Mouse (Mus musculus) midbrain, postnatal 0 days (tissue): ENCODE data around the gene Smurf1. TPM values are rescaled to one million over a fixed set of nuclear protein-coding genes. Genes with fewer than 3 reads are reported as not detected.

ENCODE experiments used
- ATAC-seq: fragments of 200-750 bp; cut with Nextera tagmentation; 2 replicates; pipeline ENCODE4 v1.8.0; 2017; ENCODE audit warnings: moderate number of reproducible peaks, mild to moderate bottlenecking, moderate TSS enrichment, moderate library complexity; ENCODE audit not compliant: low FRiP score
- DNase-seq: peaks from one replicate; pipeline ENCODE4 v3.0.0-alpha.2; 2015; ENCODE audit warnings: low spot score
- H3K27ac ChIP-seq: fragments of 300-500 bp; sonication (generic); 2 replicates; pipeline ENCODE4 v1.5.1; 2014; ENCODE audit warnings: low read depth, mild to moderate bottlenecking, low read length, mixed read lengths
- H3K27me3 ChIP-seq: fragments of 300-500 bp; sonication (generic); 2 replicates; pipeline ENCODE4 v1.6.1; 2014; ENCODE audit warnings: low read length, control low read depth, mixed read lengths; ENCODE audit not compliant: insufficient read depth
- H3K36me3 ChIP-seq: fragments of 300-500 bp; sonication (generic); 2 replicates; pipeline ENCODE4 v1.6.1; 2014; ENCODE audit warnings: low read length, control low read depth, mixed read lengths; ENCODE audit not compliant: insufficient read depth
- H3K4me1 ChIP-seq: fragments of 300-500 bp; sonication (generic); 2 replicates; pipeline ENCODE4 v1.6.1; 2014; ENCODE audit warnings: mild to moderate bottlenecking, control low read depth, antibody characterized with exemption, low read length, mixed read lengths; ENCODE audit not compliant: insufficient read depth
- H3K4me2 ChIP-seq: fragments of 300-500 bp; sonication (generic); 2 replicates; pipeline ENCODE4 v1.6.1; 2014; ENCODE audit warnings: low read depth, mild to moderate bottlenecking, low read length, mixed read lengths; ENCODE audit not compliant: poor library complexity, severe bottlenecking
- H3K4me3 ChIP-seq: fragments of 300-500 bp; sonication (generic); 2 replicates; pipeline ENCODE4 v1.5.1; 2014; ENCODE audit warnings: low read depth, mild to moderate bottlenecking, low read length, moderate library complexity
- H3K9ac ChIP-seq: fragments of 300-500 bp; sonication (generic); replicated peaks from 2 replicates; pipeline ENCODE4 v1.6.1; 2014; ENCODE audit warnings: mild to moderate bottlenecking, low read length, moderate library complexity, mixed read lengths; ENCODE audit not compliant: poor library complexity, severe bottlenecking
- H3K9me3 ChIP-seq: fragments of 300-500 bp; sonication (generic); 2 replicates; pipeline ENCODE4 v1.6.1; 2016; ENCODE audit warnings: low read length, control low read depth
- CTCF ChIP-seq: IDR thresholded peaks from 2 replicates; pipeline ENCODE4 v1.5.1; 2016; ENCODE audit warnings: antibody characterized with exemption, mild to moderate bottlenecking
- WGBS: fragments of 180-500 bp; shearing (Covaris S2); extraction: QIAGEN DNeasy Blood & Tissue Kit; methylation state at CpG from one replicate; pipeline ENCODE4 v1.1.7; 2014; 5-methylcytosine and 5-hydroxymethylcytosine counted together
- polyA plus RNA-seq: library from polyadenylated mRNA; unstranded; fragments of >200 nt; fragmentation: Nextera tagmentation; extraction: Ambion mirVana; gene quantifications from 2 replicates; pipeline ENCODE4 v1.2.1, GENCODE M21; 2015
- total RNA-seq: library from RNA; depleted of rRNA; stranded (reverse); fragments of >200 nt; gene quantifications from 2 replicates; pipeline ENCODE4 v1.2.3, GENCODE M21; 2014

Smurf1 gene
- total and polyA plus RNA-seq, 2 experiments from 2014 or later = 28.0 to 63.0 TPM

DNA sequence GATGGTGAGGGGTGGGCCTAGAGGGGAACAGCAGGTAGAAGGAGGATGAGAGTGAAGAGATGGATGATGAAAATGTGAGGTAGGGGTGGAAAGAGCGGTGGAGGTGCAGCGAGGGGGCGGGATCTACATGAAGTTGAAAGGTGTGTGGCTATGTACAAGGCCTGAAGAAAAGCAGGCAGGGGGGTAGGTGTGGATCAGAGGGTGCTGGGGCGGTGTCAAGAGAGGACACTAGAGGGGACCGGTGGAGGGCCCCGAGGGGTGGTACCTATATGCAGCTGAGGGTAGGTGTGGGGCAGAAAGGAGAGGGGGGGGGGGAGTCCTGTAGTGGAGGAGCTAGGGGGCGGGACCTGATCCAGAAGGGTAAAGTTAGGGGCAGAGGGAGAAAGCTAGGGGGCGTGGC lies 1.2 kb downstream of the Smurf1 start:
- DNase-seq (no peak), ATAC-seq (peak; percentile 53)
- TF ChIP-seq CTCF = no peak
- Histone ChIP-seq H3K9ac (peak overlapping the region; percentile 98; the same call in 1 of the 2 replicates), H3K4me2 (peak overlapping the region; percentile 67), H3K27ac (peak overlapping the region; percentile 86; the same call in 1 of the 2 replicates), H3K4me1 (peaks cover 20% of the 10 kb centered on the region), H3K9me3 (no peaks in the 10 kb centered on the region), H3K4me3 (peak overlapping the region; percentile 94), H3K36me3 (no peaks in the 10 kb centered on the region), H3K27me3 (no peaks in the 10 kb centered on the region)
- WGBS = 30% methylated on average over 8 of the region's 8 CpGs

DNA sequence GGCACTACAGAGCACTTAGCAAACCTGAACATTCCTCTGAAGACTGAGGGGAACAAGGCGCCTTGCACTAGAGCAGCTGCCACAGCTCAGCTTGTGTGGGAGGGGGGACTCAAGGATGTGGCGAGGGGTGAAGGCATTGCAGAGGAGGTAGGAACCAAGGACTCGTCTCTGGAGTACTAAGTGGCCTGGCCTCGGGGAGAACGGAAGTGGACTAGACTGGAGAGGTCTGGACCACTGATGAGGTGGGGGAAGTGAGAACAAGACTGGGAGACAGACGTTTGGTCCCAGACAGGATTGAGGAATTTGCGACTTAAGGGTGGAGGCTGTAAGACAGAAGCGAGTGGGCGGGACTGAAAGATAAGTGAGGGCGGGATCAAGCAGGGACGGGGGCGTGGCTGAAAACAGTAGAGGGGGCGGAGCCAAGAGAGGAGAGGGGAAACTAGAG lies 1.8 kb downstream of the Smurf1 start:
- ATAC-seq (no peak), DNase-seq (peak; percentile 53)
- peak overlapping the region; percentile 67 for H3K4me2 ChIP-seq
- 0 out of 2 replicates have a peak overlapping the region, but pooled peaks have one; percentile 4 for H3K9ac ChIP-seq
- H3K9me3 ChIP-seq = no peaks in the 10 kb centered on the region
- no peak for TF ChIP-seq CTCF
- no peaks in the 10 kb centered on the region for H3K27me3 ChIP-seq
- H3K4me3 ChIP-seq = peak overlapping the region; percentile 94
- H3K4me1 ChIP-seq = peaks cover 20% of the 10 kb centered on the region
- 0 out of 2 replicates have a peak, but pooled peaks cover 3% of the 10 kb centered on the region for H3K36me3 ChIP-seq
- 4% methylated on average over 13 of the region's 13 CpGs for WGBS
- H3K27ac ChIP-seq = peak overlapping the region; percentile 47; the same call in 1 of the 2 replicates

- Histone ChIP-seq H3K27ac (peak overlapping the region; percentile 47; the same call in 1 of the 2 replicates), H3K9me3 (no peaks in the 10 kb centered on the region), H3K36me3 (0 out of 2 replicates have a peak, but pooled peaks cover 3% of the 10 kb centered on the region), H3K9ac (0 out of 2 replicates have a peak overlapping the region, but pooled peaks have one; percentile 4), H3K4me3 (peak overlapping the region; percentile 94), H3K4me2 (peak overlapping the region; percentile 67), H3K4me1 (peaks cover 20% of the 10 kb centered on the region), H3K27me3 (no peaks in the 10 kb centered on the region)
- no peak for ATAC-seq
- no peak for TF ChIP-seq CTCF
- WGBS = 32% methylated on average over 3 of the region's 3 CpGs
- DNase-seq = no peak
Observed at GRCm38 (mm10) chr5:144963401-144963800, 2.2 kb downstream of the Smurf1 start.

DNA sequence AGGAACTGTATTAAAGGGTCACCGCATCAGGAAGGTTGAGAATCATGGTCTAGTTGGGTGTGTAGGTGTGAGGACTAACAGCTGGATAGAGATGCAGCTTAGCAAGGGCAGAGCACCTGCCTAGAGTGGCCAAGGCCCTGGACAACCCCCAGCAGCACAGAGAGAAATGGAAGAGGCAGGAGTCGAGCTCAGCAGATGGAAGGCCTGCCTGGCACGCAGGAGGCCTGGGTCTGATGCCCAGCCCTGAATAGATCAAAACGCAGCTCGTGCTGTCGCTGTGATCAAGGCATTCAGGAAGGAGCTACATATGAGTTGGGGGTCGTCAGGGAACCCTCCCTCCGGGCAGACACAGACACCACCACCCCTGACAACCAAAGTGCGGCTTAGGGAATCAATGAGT lies 7.4 kb downstream of the Smurf1 start:
- H3K9ac ChIP-seq = no peak overlapping the region
- no peak overlapping the region for H3K4me2 ChIP-seq
- TF ChIP-seq CTCF = no peak
- H3K27ac ChIP-seq = no peak overlapping the region
- DNase-seq (no peak), ATAC-seq (no peak)
- 0 out of 2 replicates have a peak, but pooled peaks cover 3% of the 10 kb centered on the region for H3K36me3 ChIP-seq
- WGBS = 81% methylated on average over 9 of the region's 9 CpGs
- no peaks in the 10 kb centered on the region for H3K9me3 ChIP-seq
- no peaks in the 10 kb centered on the region for H3K27me3 ChIP-seq
- H3K4me3 ChIP-seq = no peak overlapping the region
- peaks cover 7% of the 10 kb centered on the region for H3K4me1 ChIP-seq

- Histone ChIP-seq H3K9me3 (no peaks in the 10 kb centered on the region), H3K4me2 (no peak overlapping the region), H3K27me3 (no peaks in the 10 kb centered on the region), H3K9ac (no peak overlapping the region), H3K27ac (no peak overlapping the region), H3K4me1 (no peaks in the 10 kb centered on the region; the same call in 1 of the 2 replicates), H3K4me3 (no peak overlapping the region), H3K36me3 (0 out of 2 replicates have a peak, but pooled peaks cover 3% of the 10 kb centered on the region)
- TF ChIP-seq CTCF = no peak
- ATAC-seq (no peak), DNase-seq (no peak)
- whole genome bisulfite sequencing = 88% methylated on average over 7 of the region's 7 CpGs
Observed at GRCm38 (mm10) chr5:144954432-144954831, 11.2 kb downstream of the Smurf1 start.

DNA sequence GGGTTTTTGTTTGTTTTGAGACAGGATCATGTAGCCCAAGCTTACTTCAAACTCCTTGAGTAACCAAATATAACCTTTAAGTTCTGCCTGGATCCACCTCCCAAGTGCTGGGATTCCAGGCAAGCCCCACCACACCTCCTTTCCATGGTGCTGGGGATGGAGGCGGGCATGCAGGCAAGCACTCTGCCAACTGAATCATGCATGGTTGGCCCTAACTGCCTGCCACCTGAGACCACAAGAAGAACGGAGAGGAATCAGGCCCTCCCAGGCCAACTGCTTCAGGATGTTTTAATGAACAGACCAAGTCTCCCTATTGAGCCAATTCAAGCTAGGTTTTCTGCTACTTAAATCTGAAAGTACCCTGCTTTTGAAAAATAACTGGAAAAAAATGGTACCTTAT lies 13.1 kb downstream of the Smurf1 start:
- Histone ChIP-seq H3K4me1 (no peaks in the 10 kb centered on the region; the same call in 1 of the 2 replicates), H3K27me3 (no peaks in the 10 kb centered on the region), H3K27ac (no peak overlapping the region), H3K9ac (no peak overlapping the region), H3K9me3 (no peaks in the 10 kb centered on the region), H3K4me3 (no peak overlapping the region), H3K36me3 (no peaks in the 10 kb centered on the region), H3K4me2 (no peak overlapping the region)
- WGBS = 69% methylated on average over 2 of the region's 2 CpGs
- DNase-seq (no peak), ATAC-seq (no peak)
- TF ChIP-seq CTCF = no peak
